Mouse (Mus musculus) cortical plate, adult 2 months (tissue): Measurements from ENCODE around the gene Pde10a.

Experiments
- CTCF ChIP-seq: fragments of 200-500 bp; IDR thresholded peaks from 2 replicates; pipeline ENCODE4 v1.5.1; 2011; ENCODE audit warnings: mild to moderate bottlenecking, control low read depth, low read length; ENCODE audit not compliant: insufficient read depth; ENCODE audit errors: extremely low read depth
- POLR2A ChIP-seq: fragments of 200-500 bp; IDR thresholded peaks from 2 replicates; pipeline ENCODE4 v1.6.1; 2011; ENCODE audit warnings: mild to moderate bottlenecking, low read length, control low read depth; ENCODE audit not compliant: insufficient read depth; ENCODE audit errors: extremely low read depth

- TF ChIP-seq POLR2A (no peak), CTCF (no peak)
These were observed 316.8 kb downstream of the Pde10a start for GRCm38 (mm10) chr17:8841897-8842540.
